Mouse (Mus musculus) forebrain, embryonic 11.5 days (tissue): ENCODE measurements at regions not wholly inside any gene's neighbourhood (a gene's known extent, or its start where the extent isn't known, plus 50 kb on each side); places are given as distances from the start of the nearest gene placed in this dataset.

ENCODE experiments used
- ATAC-seq: fragments of 200-750 bp; cut with Nextera tagmentation; replicated peaks from 2 replicates; pipeline ENCODE4 v1.8.0; 2017; ENCODE audit warnings: moderate TSS enrichment; ENCODE audit not compliant: low FRiP score
- DNase-seq: peaks from one replicate; pipeline ENCODE4 v3.0.0-alpha.2; 2017; ENCODE audit warnings: low spot score
- H3K27ac ChIP-seq: fragments of 300-500 bp; sonication (generic); 2 replicates; pipeline ENCODE4 v1.5.1; 2014; ENCODE audit warnings: low read depth, low read length
- H3K27me3 ChIP-seq: fragments of 300-500 bp; sonication (generic); 2 replicates; pipeline ENCODE4 v1.6.1; 2014; ENCODE audit warnings: mild to moderate bottlenecking, low read length, mixed read lengths; ENCODE audit not compliant: control insufficient read depth, insufficient read depth
- H3K36me3 ChIP-seq: fragments of 300-500 bp; sonication (generic); 2 replicates; pipeline ENCODE4 v1.6.1; 2014; ENCODE audit warnings: mild to moderate bottlenecking, low read length, moderate library complexity, mixed read lengths; ENCODE audit not compliant: control insufficient read depth, insufficient read depth
- H3K4me1 ChIP-seq: fragments of 300-500 bp; sonication (generic); replicated peaks from 2 replicates; pipeline ENCODE4 v1.6.1; 2014; ENCODE audit warnings: low read length, mixed read lengths; ENCODE audit not compliant: control insufficient read depth, insufficient read depth
- H3K4me2 ChIP-seq: fragments of 300-500 bp; sonication (generic); 2 replicates; pipeline ENCODE4 v1.6.1; 2014; ENCODE audit warnings: low read depth, mild to moderate bottlenecking, low read length, moderate library complexity, mixed read lengths; ENCODE audit not compliant: severe bottlenecking
- H3K4me3 ChIP-seq: fragments of 300-500 bp; sonication (generic); 2 replicates; pipeline ENCODE4 v1.5.1; 2014; ENCODE audit warnings: low read depth, low read length
- H3K9ac ChIP-seq: fragments of 300-500 bp; sonication (generic); 2 replicates; pipeline ENCODE4 v1.6.1; 2014; ENCODE audit warnings: low read length
- H3K9me3 ChIP-seq: fragments of 300-500 bp; sonication (generic); 2 replicates; pipeline ENCODE4 v1.6.1; 2016; ENCODE audit warnings: low read length, mixed read lengths; ENCODE audit not compliant: control insufficient read depth
- WGBS: fragments of 180-500 bp; shearing (Covaris S2); extraction: QIAGEN DNeasy Blood & Tissue Kit; methylation state at CpG from one replicate; pipeline ENCODE4 v1.1.7; 2014; 5-methylcytosine and 5-hydroxymethylcytosine counted together

DNA sequence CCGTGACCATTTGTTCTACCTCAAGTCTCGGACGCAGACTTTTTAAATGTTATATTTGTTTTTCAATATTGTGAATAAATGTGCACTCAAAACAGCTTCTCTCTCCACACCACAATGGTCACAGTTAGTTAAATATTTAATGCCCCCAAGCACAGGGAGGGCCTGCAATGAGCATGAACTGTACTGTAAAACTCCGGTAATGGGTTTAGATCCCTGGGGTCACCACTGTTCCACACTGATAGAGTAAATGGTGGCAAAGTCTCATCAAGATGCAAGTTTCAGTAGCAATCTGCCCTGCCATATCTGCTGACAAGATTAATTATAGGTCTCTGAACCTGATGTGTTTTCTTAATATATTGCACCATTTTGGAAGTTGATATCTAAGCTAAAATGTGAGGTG, 1473.8 kb upstream of the Tenm4 start:
- ATAC-seq (no peak), DNase-seq (no peak)
- no peak overlapping the region for H3K4me2 ChIP-seq
- no peak overlapping the region for H3K27ac ChIP-seq
- no peaks in the 10 kb centered on the region for H3K27me3 ChIP-seq
- H3K9ac ChIP-seq = no peak overlapping the region
- no peaks in the 10 kb centered on the region for H3K4me1 ChIP-seq
- no peak overlapping the region for H3K4me3 ChIP-seq
- no peaks in the 10 kb centered on the region for H3K36me3 ChIP-seq
- no peaks in the 10 kb centered on the region for H3K9me3 ChIP-seq
- 95% methylated on average over 4 of the region's 4 CpGs for WGBS

DNA sequence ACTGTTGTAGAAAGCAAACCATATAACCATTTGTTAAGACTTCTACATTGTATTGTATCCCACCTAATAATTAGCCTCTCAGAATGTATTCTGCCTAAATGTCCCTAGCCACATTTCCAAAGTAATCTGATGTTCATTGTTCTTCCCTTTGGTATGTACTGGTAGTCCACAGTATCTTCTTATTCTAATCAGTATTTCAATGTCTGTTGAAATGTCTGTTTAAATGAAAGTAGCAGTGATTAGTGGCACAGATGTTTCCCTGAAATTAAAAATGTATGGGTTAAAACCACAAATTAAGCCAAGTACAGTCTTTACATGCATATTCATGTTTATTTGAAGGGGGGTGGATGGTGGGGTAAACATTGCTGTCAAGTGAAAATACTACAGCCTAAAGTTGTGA, 1464.6 kb upstream of the Tenm4 start:
- no peaks in the 10 kb centered on the region for H3K36me3 ChIP-seq
- H3K27ac ChIP-seq = no peak overlapping the region
- no peaks in the 10 kb centered on the region for H3K27me3 ChIP-seq
- ATAC-seq (no peak), DNase-seq (no peak)
- no peaks in the 10 kb centered on the region for H3K4me1 ChIP-seq
- H3K4me3 ChIP-seq = no peak overlapping the region
- H3K9ac ChIP-seq = no peak overlapping the region
- H3K4me2 ChIP-seq = no peak overlapping the region
- no peaks in the 10 kb centered on the region for H3K9me3 ChIP-seq

DNA sequence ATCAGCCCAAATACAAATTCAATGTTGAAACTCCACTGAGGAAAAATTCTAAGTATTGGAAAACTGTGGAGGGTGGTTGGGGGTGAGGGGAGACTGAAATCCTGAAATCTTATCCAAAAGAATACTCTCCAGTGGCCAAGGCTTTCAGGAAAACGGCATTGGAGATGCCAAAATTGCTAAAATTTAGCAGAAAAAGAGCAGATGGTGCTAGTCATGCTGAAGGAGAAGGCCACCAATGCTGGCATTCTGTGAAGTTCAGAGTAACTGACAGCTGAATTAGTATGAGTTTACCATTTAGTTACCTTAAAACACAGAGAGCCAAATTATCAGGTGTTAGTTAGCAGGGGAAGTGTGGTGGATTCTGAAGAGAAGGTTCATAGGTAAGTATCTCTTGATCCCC, 1437.6 kb upstream of the Tenm4 start:
- ATAC-seq (no peak), DNase-seq (no peak)
- H3K4me1 ChIP-seq = no peaks in the 10 kb centered on the region
- 74% methylated on average over 1 of the region's 1 CpGs for WGBS
- no peak overlapping the region for H3K27ac ChIP-seq
- no peak overlapping the region for H3K9ac ChIP-seq
- no peaks in the 10 kb centered on the region for H3K9me3 ChIP-seq
- no peak overlapping the region for H3K4me3 ChIP-seq
- H3K27me3 ChIP-seq = no peaks in the 10 kb centered on the region
- no peaks in the 10 kb centered on the region for H3K36me3 ChIP-seq
- no peak overlapping the region for H3K4me2 ChIP-seq

DNA sequence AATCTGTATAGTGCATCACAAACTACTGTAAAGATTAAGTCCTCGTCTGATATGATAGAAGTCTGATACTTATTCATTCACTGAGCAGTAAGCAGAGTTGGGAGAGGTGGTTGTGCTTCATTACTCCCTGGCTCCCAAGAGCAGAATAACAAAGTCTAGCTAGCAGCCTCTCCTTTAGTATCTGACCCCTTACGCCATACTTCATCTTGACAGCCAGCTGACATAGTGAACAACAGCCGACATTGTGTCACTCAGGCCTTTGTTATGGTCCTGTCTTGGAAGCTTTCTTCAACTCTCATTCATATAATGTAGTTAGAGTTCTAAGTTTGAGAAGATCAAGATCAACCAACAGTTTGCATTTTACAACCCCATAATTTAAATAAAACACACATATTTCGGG, 1436.3 kb upstream of the Tenm4 start:
- DNase-seq (no peak), ATAC-seq (no peak)
- 79% methylated on average over 4 of the region's 4 CpGs for WGBS
- H3K4me2 ChIP-seq = no peak overlapping the region
- H3K36me3 ChIP-seq = no peaks in the 10 kb centered on the region
- no peak overlapping the region for H3K27ac ChIP-seq
- H3K27me3 ChIP-seq = no peaks in the 10 kb centered on the region
- H3K4me1 ChIP-seq = no peaks in the 10 kb centered on the region
- H3K4me3 ChIP-seq = no peak overlapping the region
- H3K9ac ChIP-seq = no peak overlapping the region
- H3K9me3 ChIP-seq = no peaks in the 10 kb centered on the region
